Mouse (Mus musculus): ENCODE measurements around the gene Pxylp1. TPM values are rescaled to one million over a fixed set of nuclear protein-coding genes. Genes with fewer than 3 reads are reported as not detected.

Gene Pxylp1
- total RNA-seq, 1 experiment from 2014 or later, result 21.7 TPM

DNA sequence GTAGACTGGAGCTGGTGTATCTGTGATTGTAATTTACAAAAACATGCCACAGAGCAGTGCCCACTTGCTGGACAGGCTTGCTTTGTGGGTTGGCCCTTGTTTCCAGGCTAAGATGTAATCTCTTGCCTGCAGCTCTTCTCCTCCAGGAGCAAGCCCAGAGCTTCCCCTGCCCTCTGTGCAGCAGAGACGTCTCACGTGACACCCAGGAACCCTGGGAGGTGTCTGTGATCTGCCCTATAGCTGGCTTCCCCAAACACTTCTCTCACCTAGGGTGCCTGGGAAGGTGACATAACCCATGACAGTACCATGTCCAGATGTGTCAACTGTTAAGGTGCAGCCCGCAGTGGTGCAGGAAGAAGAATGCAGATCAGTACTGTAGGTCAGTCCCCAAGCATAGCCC, 28.9 kb downstream of the Pxylp1 start:
- ATAC-seq (replicated peaks; ENCODE audit: low read depth, poor library complexity, severe bottlenecking), result peak; percentile 13; the same call in 1 of the 2 replicates

DNA sequence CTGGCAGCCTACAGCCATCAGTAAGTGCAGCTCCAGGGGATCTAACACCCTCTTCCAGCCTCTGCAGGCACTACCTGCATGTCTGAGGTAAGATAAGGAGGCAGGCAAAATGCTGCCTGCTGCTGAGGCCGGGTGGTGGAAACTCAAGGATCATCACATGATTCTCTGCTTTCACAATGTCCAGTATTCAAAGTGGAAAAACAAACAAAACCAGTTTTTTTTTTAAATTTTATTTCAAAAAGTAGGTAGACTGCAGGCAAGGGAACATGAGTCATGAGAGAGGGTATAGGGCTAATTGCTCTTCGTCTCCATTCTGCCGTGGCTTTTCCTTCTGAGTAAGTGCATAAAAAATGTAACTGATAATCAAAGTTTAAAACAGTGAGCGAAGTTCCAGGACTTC, 29.6 kb downstream of the Pxylp1 start:
- no peak for ATAC-seq (replicated peaks; ENCODE audit: low read depth, poor library complexity, severe bottlenecking)

DNA sequence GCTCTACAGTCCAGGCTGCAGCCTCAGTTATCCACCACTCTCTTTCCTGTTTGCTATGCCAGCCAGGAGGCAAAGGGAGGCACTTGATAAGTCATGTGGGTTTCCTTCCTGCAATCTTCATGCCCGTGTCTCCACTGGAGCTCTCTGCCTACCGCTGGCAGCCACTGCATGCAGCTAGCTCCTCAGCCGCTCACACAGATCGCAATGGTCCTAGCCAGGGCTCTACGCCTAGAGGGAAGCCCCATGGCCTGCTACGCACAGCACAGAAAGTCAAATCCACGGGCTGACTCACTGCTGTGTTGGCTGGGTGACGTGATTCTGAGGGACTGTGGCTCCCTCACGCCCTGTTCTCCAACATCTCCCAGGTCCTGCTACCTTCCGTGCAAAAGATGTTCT, 31.4 kb downstream of the Pxylp1 start:
- ATAC-seq (replicated peaks; ENCODE audit: low read depth, poor library complexity, severe bottlenecking), result peak; percentile 90

DNA sequence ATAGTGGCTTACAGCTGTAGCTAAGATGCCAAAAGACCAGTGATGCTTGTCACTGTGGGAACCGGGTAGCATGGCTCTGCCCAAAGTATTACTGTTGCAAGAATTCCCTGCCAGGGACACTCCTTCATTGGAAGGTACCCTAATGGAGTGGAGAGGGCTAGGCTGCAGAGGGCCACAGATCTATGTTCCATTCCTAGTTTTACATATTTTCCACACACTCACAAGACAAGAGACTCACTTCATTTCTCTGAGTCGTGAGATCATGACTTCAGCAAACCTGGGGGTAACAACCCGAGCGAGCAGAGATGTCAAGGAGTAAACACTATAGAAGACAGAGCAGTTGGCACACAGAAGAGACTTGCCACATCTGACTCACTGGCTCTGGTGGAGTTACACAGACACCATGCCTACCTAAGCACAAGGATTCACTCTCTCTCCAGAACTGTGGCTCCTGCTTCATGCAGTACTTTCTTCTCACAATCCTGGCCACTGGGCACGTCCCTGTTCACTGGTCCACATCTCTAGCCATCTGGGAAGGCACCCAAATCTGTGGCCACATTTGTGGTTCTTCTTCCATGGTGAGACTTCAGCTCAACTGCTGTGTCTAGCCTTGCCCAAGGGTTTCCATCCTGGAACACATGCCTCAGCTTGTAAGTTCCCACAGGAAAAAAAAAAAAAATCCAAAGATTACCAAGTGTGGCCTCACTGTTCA, 31.9 kb downstream of the Pxylp1 start:
- peak; percentile 9; the same call in 1 of the 2 replicates for ATAC-seq (replicated peaks; ENCODE audit: low read depth, poor library complexity, severe bottlenecking)

DNA sequence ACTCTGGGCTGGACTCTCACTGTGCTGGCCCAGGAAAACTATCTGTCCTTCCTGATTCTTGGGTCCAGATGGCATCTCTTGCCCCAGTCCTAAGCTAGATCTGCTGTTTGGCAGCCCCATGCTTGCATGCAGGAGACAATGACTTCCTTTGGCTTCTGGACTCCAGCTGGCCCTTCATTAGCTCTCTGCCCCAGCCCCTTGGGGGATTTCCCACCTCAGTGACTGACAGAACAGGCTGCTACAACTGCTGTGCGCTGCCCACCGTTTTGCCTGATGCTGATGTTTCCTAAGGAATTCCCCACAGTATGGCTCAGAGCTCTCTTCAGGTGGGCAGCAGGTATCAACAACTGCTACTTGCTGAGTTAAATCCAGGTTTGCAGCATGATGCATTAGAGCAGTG, 33.4 kb downstream of the Pxylp1 start:
- ATAC-seq (replicated peaks; ENCODE audit: low read depth, poor library complexity, severe bottlenecking), result no peak

DNA sequence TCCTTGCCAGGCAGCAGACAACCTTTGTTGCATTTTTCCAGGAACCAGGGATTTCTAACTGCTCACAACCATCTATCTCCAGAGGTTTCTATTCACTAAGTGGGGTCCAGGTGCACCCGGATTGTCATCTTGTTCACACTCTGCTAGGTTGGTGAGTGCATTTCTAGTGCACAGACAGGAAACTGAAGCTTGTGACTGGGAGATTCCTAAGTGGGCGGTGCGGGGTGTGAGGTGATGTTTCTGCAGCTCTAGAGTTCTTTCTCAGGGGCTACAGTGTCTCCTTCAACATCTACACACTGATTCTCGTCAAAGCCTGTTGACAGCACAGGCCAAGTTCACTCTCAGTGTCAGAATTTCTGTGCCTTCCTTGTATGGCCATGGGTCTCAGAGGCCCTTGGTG, 34.6 kb downstream of the Pxylp1 start:
- no peak for ATAC-seq (replicated peaks; ENCODE audit: low read depth, poor library complexity, severe bottlenecking)

DNA sequence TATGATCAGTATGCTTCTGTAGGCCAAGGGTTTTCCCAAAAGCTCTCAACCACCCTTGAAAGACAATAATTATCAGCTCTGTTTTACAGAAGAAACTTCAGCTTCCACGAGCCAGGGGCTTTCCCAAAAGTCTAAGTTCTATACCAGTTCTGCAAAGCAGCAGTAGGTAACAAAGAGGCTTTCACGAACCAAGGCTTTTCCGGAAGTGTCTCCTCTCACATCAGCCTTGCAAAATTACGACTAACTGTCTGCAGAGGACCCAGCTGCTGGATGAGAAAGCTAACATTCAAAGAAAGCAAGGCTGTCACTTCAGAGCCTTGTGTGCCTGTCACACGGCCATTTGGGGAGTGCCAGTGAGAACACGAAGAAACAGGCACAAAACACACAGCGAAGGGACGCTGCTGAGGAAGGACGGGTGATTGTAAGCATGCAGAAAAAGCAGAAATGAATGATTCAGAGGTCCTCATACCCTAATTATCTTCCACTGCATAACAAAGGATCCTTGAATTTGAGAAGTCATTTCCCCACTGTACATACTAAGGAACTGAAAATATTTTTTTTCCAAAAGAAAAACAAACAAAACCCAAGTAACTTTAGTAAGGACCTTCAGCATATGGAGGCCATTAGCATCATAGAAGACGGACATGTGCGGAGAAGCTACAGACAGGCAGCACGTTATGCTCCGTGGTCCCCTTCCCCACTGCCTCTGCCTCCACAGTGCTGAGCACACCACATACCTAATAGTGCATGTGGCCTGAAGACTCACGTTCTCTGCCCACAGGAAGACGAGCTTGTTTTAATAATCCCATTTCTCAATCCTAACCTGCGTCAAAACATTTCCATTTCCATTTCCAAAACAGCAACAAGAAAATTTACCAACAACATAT, 38.9 kb downstream of the Pxylp1 start:
- ATAC-seq (replicated peaks; ENCODE audit: low read depth, poor library complexity, severe bottlenecking), result no peak

DNA sequence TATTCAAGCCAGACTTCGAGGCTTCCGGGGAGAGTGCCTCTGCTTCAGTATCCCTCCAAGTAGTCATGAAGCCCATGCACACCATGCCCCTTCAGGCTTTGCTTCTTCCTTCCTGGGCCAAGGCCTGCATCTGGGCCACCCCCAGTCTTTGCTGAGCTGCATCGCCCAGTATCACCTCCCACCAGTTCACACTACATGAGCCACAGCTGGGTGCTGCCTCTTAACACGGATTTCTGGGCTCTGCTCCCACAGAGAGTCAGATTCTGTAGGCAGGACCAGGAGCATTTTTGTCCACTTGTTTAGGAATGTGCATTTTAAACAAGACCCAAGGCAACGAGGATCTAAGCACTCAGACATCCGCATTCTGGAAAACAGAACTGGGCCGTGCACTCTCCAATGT, 40.8 kb downstream of the Pxylp1 start:
- ATAC-seq (replicated peaks; ENCODE audit: low read depth, poor library complexity, severe bottlenecking), result no peak

DNA sequence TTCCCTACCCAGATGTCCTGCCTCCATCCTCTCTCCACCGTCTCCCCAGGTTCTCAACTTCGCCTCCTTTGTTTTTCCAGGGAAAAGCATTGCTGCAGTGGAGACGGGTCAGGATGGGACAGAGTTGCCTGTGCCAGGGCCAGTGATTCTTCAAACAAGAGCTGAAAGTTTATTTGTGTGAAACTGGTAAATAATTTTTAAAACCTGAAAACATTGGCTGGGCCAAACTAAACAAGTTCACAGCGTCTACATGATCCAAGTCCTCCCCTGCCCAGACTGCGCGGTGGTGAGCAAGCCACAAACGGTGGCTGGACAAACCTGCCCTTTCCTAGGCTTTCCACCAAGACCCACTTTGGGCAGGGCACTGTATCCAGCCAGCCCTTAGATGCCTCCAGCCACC, 41.4 kb downstream of the Pxylp1 start:
- no peak for ATAC-seq (replicated peaks; ENCODE audit: low read depth, poor library complexity, severe bottlenecking)

DNA sequence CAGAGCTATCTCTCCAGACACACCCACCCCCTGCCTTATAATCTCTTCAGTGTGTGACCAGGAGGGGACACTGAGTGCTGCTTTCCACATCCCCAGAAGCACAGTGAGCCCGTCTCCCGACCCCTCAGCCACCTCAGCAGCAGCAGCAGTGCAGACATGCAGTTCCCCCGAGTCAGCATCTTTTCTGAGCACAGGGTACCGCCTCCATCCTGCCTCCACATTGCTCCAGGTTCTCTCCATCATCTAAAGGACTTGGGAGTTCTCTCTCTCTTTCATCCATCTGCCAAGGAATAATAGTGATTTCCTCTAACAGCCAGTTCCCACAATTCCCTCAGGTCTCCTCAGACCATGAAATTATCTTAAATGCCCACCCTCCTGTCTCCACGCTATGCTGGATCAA, 43.5 kb downstream of the Pxylp1 start:
- no peak for ATAC-seq (replicated peaks; ENCODE audit: low read depth, poor library complexity, severe bottlenecking)

DNA sequence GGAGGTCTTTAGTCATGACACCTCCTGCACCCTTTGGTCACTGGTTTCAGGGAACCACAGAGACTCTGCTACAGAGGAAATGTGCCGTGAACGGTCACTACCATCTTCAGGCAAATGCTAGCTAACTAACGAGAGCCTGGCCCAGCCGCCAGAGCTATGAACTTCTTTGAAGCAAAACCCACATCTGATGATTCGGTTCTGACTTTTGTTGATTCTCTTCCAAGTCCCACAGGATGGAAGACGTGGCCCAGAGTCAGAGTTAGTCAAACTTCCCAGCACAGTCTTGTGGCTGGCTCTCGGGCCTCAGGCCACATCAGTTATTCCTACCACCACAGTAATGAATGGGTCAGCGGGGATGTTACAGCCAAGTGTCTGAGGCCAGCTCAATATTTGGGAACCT, 46.1 kb downstream of the Pxylp1 start:
- ATAC-seq (replicated peaks; ENCODE audit: low read depth, poor library complexity, severe bottlenecking), result no peak

DNA sequence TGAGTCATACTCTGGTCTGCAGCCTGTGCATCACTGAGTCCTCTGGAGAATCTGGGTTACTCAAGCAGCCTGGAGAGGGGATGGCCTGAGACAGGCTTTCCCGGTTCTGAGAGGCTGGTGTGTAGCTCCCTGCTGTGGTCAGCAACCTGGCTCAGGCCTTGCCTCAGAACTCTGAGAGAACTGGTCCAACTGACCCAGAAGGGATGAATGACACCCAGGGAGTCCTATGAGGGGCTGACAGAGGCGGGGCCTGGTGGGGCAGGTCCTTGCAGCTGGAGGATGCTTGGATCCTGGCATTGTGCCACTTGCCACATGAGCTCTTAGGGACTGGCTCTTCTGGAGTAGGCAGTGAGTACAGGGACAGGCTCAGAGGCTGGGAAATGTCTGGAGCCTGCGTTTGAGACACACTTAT, 47.7 kb downstream of the Pxylp1 start:
- ATAC-seq (replicated peaks; ENCODE audit: low read depth, poor library complexity, severe bottlenecking), result no peak

DNA sequence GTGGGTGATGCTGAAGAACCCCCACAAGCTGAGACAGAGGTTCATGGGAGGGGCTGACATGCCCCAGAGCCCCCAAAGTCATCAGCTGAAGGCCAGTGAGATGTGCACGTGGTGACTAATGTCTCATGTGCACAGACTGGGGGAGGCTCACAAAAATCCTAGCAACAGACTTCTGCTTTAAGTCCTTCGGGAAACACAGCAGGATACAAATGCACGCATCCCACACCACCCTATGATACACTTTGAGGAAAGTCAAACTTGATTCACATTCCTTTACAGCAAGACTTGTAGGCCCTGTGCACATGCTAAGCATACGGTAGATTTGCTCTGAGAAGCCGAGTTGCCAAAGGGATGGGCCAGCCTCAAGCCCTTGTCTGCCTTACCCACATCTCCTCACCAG, 53.1 kb downstream of the Pxylp1 start:
- no peak for ATAC-seq (replicated peaks; ENCODE audit: low read depth, poor library complexity, severe bottlenecking)

DNA sequence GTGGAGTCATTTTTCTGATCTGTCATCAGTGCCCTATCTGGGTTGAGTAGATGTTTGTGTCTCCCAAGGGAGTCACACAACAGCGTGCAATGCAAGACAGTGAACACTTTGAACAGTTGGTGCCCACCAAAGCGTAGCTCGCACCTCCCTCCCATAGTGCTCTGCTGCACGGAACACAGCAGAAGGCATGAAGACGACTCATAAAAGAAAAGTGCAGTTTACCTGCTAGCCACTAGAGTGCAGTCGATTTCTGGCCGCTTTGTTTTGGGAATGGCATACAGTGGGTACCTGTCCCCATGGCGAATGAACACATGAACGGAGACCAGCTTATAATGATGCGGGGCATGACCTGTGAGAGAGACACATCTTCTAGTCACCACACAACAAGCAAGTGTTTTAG, 53.6 kb downstream of the Pxylp1 start:
- peak; percentile 74 for ATAC-seq (replicated peaks; ENCODE audit: low read depth, poor library complexity, severe bottlenecking)

DNA sequence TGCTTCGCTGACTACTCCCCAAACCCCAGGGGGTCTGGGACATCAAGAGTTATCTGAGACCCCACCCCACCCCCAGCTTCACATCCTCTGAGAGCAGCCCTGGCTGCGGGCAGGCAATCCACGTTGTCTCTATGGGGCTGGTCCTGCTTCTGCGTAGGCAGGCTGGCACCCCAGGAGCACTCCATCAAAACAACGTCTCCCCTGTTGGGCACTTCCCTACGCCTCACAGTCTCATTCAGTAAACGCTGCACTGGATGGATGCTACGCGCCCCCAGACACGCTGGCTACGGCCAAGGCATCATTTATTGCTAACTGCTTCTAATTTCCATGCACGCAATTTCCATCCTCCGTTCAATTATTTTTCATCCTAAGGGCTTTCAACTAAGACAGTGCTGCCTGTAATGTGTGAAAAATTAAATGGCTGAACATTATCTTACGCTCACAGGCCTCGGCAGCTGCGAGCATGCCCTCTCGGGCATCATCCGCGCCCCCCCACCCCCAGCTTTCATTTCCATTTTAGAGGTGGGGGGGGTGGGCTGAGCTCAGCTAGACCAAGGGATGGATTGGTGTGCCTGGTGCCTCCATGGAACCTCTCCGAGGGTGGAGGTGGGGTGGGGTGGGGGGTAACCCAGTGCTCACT, 54.6 kb downstream of the Pxylp1 start:
- no peak for ATAC-seq (replicated peaks; ENCODE audit: low read depth, poor library complexity, severe bottlenecking)

DNA sequence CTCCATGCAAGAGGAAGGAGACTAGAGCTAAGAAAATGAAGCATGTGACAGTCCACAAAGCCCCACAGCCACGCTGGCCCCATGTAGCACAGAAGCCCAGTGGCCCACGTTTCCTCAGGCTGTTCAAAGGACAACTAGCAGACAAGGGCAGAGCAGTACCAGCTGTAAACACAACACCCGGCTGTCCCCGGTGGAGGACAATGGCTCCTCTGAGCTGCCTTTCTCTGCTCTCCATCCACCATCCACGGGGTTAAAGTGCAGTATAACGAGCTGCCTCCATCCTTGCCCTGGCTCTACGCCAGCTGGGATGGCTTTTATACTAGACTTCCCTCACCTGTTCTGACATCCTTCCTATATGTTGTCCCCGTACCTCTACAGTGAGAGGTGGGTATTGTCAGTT, 55.5 kb downstream of the Pxylp1 start:
- ATAC-seq (replicated peaks; ENCODE audit: low read depth, poor library complexity, severe bottlenecking), result no peak

DNA sequence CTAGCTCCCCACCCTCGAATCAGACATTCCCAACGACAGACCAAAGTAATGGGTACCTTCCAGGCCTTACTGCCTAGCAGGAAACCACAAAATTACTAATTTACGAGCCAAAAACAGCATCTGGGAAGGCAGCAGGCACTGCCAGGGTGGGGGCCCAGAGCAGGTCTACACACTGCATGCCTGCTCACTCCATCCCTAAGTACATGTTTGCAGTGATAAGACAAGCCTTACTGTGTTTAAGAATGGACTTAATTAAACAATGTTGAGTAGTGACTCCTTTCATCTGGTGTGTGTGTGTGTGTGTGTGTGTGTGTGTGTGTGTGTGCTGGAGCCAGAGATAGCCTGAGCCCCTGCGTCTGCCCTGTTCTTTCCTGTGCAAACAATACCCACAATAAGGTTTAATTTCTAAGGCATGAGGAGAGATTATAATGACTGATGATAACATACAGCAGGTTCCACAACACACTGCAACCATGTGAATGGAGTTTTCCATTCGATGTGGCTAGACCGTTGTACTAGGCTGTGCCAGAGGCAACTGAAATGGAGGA, 57.0 kb downstream of the Pxylp1 start:
- no peak for ATAC-seq (replicated peaks; ENCODE audit: low read depth, poor library complexity, severe bottlenecking)

DNA sequence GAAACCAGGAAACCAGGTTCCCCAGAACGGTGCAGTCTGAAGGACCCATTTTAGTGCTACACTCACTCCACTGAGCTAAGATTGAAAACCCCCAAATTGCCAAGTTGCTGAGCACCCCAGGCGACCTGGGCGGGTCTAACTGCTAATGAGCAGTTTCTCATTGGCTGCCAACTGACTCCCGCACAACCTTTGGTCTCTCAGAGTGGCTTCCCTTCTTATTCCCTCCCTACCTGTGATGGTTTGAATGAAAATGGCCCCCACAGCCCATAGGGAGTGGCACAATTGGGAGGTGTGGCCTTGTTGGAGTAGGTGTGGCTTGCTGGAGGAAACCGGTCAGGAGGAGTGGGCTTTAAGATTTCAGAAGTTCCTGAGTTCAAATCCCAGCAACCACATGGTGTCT, 58.9 kb downstream of the Pxylp1 start:
- ATAC-seq (replicated peaks; ENCODE audit: low read depth, poor library complexity, severe bottlenecking), result no peak

DNA sequence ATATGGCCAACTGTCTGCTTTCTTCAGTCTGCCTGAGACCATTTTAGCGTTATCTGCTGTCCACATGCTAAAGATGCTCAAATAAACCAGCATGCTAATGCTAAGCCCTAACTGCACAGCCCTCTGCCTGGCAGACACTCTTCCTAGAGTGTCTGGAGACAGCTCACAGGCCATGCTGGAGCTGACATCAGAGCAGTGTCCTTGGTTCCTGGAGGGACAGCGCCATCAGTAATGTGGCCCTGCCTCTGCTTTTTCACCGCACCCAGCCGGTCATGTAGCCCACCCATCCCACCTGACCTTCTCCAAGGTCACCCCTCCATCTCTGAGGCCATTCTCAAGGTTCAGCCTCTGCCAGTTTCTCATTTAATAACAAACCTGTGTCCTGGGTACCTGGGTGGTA, 60.0 kb downstream of the Pxylp1 start:
- ATAC-seq (replicated peaks; ENCODE audit: low read depth, poor library complexity, severe bottlenecking), result no peak

DNA sequence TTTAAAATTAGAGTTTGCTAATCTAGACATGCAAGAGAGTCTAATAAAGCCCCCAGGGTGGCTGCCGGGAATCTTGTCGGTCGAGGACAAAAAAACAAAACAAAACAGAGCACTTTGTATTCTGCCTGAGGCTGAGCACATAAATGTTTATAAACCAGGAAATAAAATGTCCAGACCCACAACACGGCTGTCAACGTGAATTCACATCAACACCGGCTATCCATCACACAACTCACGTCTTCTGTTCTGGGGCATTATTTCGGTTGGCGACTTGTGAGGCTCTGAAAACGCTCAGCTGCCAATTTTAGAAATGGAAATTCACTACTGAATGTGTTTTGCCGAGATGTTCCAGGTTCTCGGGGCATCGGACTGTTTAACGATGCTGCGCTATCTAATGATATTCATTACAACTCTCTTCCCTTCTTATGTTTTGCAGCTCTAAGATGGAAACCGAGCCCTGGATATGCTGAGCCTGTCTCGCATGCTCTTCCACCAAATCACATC, 61.6 kb downstream of the Pxylp1 start:
- no peak for ATAC-seq (replicated peaks; ENCODE audit: low read depth, poor library complexity, severe bottlenecking)

DNA sequence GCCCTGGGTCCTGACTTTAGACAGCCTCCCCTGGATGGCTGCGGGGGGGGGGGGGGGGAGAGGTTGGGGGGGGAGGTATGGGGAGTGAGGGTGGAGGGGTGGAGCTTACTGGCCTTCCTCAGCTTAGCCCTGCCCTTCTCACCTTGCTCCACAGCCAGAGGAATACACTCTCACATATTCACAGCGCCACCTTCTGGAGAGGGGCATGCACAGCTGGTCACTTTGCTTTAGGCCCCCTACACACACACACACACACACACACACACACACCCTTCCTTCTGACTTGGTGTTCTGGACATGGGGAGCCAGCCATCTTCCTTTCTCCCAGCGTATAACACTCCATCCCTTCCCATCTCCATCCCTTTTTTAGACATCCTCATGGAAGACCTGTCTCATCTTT, 62.8 kb downstream of the Pxylp1 start:
- ATAC-seq (replicated peaks; ENCODE audit: low read depth, poor library complexity, severe bottlenecking), result no peak
